Mouse (Mus musculus): ENCODE measurements at regions not wholly inside any gene's neighbourhood (a gene's known extent, or its start where the extent isn't known, plus 50 kb on each side); places are given as distances from the start of the nearest gene placed in this dataset.

DNA sequence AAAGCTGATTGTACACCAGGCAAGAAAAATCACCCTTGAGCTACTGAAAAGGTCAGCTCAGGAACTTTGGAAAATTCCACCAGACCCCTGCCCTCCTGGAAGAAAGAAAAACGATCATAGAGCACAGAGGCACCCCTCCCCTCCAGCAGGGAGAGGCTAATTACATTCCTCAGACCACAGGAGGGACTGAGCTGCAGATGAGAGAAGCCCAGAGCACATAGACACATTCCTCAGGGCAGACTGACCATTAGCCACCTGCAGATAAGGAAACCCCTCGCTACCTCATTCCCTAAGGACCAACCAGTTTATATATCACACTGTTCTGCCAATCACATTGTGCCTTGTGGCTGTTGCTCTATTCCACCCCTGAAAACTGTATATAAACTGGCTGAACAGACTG is 230.3 kb downstream of the Parp8 start:
- ATAC-seq (replicated peaks; ENCODE audit: low read depth, poor library complexity, severe bottlenecking) = no peak

DNA sequence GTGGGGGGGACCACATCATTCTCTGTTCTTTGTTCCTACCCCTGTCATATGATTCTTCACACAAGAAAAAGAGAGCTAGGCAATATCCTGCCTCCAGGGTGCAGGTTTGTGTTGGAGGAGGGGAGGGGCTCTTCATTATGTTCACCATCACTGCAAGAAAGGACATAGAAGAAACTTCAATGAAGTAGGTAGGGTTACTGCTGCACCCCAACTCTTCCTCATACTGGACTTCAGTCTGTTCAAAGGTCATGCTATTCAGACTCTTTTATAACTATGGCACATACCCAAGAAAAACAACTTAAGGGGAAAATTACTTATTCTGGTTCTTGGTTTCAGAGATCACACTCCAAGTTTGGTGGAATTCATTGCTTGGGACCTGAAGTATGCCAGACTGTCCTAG is 243.7 kb downstream of the Parp8 start:
- no peak for ATAC-seq (replicated peaks; ENCODE audit: low read depth, poor library complexity, severe bottlenecking)

DNA sequence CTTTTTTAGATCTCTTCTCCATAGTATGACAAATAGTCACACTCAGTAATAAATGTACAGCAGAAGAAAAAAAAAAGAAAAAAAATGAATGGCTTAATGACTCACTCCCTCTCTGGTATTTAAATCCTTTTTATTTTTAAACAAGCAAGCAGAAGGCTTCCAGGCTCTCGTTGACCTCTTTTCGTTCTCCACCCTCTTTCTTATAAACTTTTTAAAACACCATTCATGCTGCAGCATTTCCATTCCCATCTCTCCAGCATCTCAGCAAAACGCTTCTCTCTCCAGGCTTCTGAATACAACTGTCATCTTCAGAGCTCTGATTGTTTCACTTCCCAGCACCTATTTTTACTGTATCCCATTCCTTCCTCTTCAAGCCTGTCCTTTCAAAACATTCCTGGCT is 259.8 kb downstream of the Parp8 start:
- ATAC-seq (replicated peaks; ENCODE audit: low read depth, poor library complexity, severe bottlenecking) = no peak

DNA sequence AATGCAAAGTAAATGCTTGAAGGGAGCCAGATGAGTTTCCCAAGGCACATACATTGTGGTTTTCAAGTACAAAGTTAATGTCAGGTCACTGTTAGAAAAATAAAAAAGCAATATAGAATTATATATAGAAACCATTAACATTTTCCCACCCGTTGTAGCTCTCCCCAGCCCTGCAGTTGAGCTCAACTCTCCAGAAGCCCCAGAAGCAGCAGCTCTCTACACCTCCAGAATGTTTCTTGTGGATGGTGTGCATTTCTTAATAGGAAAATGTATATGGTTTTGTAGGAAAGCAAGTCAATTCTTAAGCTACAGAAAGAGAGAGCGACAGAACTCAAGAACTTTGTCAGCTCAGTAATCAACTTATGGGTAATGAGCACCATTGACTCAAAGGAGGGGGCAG is 265.4 kb downstream of the Parp8 start:
- no peak for ATAC-seq (replicated peaks; ENCODE audit: low read depth, poor library complexity, severe bottlenecking)

DNA sequence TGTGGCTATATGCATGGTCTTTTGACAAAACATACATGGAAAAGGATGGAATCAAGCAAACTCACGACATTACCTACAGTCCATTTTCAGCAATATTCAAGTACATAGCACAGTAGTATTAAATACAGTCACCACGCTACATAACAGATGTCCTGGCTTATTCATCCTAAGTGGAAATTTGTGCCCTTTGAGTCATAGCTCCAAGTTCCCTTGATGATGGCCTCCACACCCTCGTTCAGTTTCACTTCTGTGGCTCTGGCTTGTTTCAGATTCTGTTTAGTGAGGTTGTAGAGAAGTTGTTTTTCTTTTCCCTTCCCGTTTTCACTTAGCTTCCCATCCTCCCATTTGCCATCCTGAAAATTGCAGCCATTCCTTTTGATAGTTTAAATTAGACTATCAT is 284.5 kb downstream of the Parp8 start:
- no peak for ATAC-seq (replicated peaks; ENCODE audit: low read depth, poor library complexity, severe bottlenecking)

GRCm38 (mm10) chr13:116723361-116724153 is 301.8 kb downstream of the Parp8 start:
- ATAC-seq (replicated peaks; ENCODE audit: low read depth, poor library complexity, severe bottlenecking) = no peak

GRCm38 (mm10) chr13:116714809-116715208 is 310.5 kb downstream of the Parp8 start:
- peak; percentile 45; the same call in 1 of the 2 replicates for ATAC-seq (replicated peaks; ENCODE audit: low read depth, poor library complexity, severe bottlenecking)

GRCm38 (mm10) chr13:116711866-116712593 is 313.3 kb downstream of the Parp8 start:
- ATAC-seq (replicated peaks; ENCODE audit: low read depth, poor library complexity, severe bottlenecking) = peak; percentile 85

DNA sequence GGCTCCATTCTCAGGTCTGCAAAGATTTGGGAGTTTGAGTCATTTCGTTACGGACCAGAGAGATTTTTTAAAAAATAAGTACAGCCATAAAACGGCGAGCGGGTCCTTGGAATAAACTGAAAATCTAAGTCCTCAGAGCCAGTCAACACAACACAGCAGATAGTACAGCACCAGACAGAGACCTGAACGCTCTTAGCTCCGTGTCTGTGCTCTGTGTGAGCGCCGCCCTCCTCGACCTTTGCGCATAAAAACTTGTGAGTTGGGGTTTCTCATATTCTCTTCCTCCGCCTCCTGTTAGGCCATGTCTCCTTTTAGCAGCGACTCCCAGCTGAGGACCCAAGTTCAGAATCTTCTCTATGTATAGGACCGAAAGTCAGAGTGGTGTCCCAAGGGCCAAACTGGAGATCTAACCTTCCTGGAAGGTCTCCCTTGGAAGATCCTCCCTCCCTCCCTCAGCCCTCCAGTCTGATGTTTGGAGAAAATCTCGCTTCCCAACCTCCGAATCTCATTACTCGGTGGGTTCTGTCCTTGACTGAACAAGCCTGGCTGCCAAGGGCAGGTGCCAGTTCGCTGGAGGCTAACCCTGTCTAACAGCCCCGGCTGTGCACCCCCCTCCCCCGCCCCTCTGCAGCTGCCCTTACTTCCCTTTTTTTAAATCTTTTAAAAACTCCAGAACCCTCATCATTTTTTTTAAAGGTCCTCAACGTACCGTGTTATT is 314.0 kb downstream of the Parp8 start:
- ATAC-seq (replicated peaks; ENCODE audit: low read depth, poor library complexity, severe bottlenecking) = peak; percentile 67

GRCm38 (mm10) chr13:116709671-116710070 is 315.7 kb downstream of the Parp8 start:
- no peak for ATAC-seq (replicated peaks; ENCODE audit: low read depth, poor library complexity, severe bottlenecking)

DNA sequence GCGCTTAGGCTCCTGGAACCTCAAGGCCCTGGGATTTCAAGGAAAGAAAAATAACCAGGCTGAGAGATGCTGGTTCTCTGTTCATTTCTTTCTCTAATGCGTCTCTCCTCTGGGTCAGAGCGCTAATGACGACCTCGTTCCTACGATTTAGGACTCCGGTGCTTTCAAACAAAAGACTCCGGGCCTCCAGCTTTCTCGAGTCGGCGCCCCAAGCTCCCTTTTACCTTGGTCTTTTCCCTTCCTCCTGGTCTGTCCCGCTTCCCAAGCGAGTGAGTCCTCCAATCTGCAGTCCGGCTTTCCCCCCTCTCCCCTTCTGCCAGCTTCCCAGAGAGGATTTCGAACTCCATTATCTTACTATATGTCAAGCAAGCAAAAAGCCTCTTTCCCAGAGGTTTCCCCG is 316.5 kb downstream of the Parp8 start:
- no peak for ATAC-seq (replicated peaks; ENCODE audit: low read depth, poor library complexity, severe bottlenecking)

DNA sequence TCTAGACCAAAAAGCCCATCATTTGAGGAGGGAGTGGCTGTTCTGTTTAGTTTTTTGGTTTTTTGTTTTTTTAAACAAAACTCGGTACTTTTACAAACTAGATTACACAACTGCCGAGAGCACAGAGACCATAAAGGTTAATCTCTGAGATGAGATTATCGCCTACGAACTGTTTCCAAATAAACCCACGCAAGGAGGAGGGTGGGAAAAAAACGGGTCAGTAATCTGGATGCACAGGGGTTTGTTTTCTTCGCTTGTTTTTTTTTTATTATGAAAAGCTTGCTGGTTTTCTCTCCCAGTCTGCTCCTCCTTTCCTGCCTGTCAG is 316.9 kb downstream of the Parp8 start:
- ATAC-seq (replicated peaks; ENCODE audit: low read depth, poor library complexity, severe bottlenecking) = no peak

DNA sequence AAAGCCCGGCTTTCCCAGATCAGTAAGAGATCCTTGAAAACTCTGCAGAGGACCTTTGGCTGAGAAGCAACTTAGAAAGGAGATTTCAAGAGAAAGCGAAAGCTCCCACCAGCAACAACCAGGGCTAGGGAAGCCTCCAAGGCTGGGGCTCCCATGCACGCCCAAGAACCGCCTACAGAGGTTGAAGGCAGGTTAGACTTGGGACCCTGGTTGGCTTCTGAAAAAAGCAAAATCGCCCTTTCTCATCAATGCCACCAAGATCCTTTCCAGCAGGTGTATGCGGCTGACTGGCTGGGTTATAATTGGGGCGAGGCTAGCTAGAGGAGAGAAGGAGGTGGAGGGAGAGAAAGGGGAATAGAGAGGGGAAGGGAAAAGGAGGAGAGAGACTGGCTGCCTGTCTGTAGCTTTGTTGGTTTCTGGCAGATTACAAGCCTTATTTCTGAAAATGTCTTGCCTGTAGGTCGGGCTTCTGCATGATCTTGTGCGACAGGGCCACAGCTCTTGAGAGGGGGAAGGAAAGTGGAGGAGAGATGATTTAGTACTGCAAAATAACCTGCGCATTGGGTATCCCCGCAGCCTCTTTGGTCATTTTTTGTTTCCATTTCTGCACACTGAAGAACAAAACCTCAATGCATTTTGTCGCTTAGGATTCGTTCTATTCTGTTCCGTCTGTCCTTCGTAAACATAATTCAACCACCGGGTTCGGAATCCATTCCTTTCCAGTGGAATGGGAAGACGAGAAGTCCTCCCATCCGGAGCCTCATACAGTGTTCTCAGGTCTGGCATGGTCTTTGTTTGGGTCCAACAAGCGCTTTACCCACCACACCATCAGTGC is 317.5 kb downstream of the Parp8 start:
- no peak for ATAC-seq (replicated peaks; ENCODE audit: low read depth, poor library complexity, severe bottlenecking)

DNA sequence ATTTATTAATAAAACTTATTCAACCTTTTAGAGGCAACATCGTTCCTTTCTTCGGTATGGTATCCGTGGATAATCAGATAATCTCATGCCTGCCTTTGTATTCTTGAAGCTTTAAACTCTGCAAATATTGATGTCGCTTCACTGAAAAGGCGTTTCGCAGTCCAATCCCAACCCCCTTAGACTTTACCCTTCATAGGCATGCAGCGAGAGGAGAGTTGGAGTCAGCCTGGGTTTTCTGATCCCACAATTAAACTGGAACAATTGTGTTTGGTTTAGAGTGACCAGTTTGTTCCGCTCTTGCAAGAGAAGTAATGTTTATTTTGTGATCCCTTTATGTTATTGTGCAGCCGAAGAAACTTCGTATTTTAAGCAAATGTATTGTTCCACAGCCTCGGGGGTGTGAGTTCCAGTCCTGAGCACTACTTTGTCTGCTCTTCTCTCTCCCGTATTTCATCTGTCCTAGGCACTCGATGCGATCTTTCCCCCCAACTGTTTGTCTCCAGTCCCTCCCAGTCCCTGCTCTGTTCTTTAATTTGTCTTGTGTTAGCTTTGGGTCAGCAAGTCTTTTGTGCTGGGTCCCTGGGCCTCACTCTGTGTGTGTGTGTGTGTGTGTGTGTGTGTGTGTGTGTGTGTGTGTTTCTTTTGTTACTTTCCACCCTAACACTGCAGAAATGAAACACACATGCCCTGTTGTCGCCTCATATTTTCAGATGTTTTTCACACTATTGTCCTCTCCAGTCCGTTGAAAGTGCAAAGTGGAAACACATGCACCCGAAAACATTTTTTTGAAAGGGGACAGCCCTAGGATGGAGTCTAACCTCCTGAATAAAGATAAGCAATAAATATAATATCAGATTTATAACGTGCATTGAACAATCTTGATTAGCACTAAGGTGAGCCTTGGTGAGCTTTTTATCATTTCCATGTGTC is 318.7 kb downstream of the Parp8 start:
- ATAC-seq (replicated peaks; ENCODE audit: low read depth, poor library complexity, severe bottlenecking) = no peak

GRCm38 (mm10) chr13:116705611-116706386 is 319.5 kb downstream of the Parp8 start:
- ATAC-seq (replicated peaks; ENCODE audit: low read depth, poor library complexity, severe bottlenecking) = peak; percentile 41; the same call in 1 of the 2 replicates

DNA sequence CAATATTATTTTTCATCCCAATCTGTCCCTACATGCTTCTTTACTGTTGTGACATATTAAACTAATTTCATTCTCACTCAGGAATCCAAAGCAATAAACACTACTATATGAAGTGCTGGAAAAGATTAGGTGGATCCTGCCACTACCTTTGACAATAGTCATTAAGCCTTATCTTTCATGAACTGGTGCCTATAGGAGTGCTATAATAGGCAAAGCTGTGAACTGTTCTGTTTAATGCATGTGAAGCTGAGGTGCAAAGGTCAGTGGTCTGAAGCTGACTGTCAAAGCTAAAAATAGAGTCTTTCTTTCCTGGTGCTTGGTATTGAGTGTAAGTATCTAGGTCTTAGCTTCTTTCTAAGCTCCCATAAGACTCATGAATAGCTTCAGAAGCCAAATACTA is 336.6 kb downstream of the Parp8 start:
- no peak for ATAC-seq (replicated peaks; ENCODE audit: low read depth, poor library complexity, severe bottlenecking)
